Mouse (Mus musculus): ENCODE data around the gene Tmem242. TPM values are rescaled to one million over a fixed set of nuclear protein-coding genes. Genes with fewer than 3 reads are reported as not detected.
"Not testable (repeated sequence)": the region's sequence is repeated elsewhere in the genome, so short reads cannot be mapped to it uniquely, and the experiment has no call there.

The Tmem242 gene
- 10 to 100 TPM; 77.4 to 80.8 TPM for total RNA-seq (2021)
- long read RNA-seq, transcript Tmem242-201 (4 exons, 948 nt) = major isoform, 21 of 35 reads
- long read RNA-seq, partial matches to known transcripts = 12 of 35 reads
- long read RNA-seq, other reads (novel, unspliced or antisense) = 1 of 35 reads

GRCm38 (mm10) chr17:5440159-5440971, at the start of gene Tmem242:
TSS of gene Tmem242 (minus strand) at chr17:5440259.
- peak; percentile 82 to 95 for DNase-seq (ENCODE audit: low spot score in 2 of 2)

GRCm38 (mm10) chr17:5488156-5488555, 48.1 kb upstream of the Tmem242 start:
- DNase-seq (ENCODE audit: low spot score in 2 of 2) = no peak

GRCm38 (mm10) chr17:5484663-5485062, 44.6 kb upstream of the Tmem242 start:
- no peak for DNase-seq (ENCODE audit: low spot score in 2 of 2)

GRCm38 (mm10) chr17:5483456-5483855, 43.4 kb upstream of the Tmem242 start:
- no peak for DNase-seq (ENCODE audit: low spot score in 2 of 2)

GRCm38 (mm10) chr17:5475960-5476725, 36.1 kb upstream of the Tmem242 start:
- DNase-seq (ENCODE audit: low spot score in 2 of 2) = no peak

GRCm38 (mm10) chr17:5472268-5472667, 32.2 kb upstream of the Tmem242 start:
- DNase-seq (ENCODE audit: low spot score in 2 of 2) = no peak

GRCm38 (mm10) chr17:5467177-5467576, 27.1 kb upstream of the Tmem242 start:
- DNase-seq (ENCODE audit: low spot score in 2 of 2) = no peak

- DNase-seq (ENCODE audit: low spot score in 2 of 2) = no peak
Measured at GRCm38 (mm10) chr17:5466736-5467135, 26.7 kb upstream of the Tmem242 start.

GRCm38 (mm10) chr17:5463912-5464311, 23.9 kb upstream of the Tmem242 start:
- no peak for DNase-seq (ENCODE audit: low spot score in 2 of 2)

- DNase-seq (ENCODE audit: low spot score in 2 of 2) = no peak
Measured at GRCm38 (mm10) chr17:5453657-5454056, 13.6 kb upstream of the Tmem242 start.

- DNase-seq (ENCODE audit: low spot score in 2 of 2) = no peak
Measured at GRCm38 (mm10) chr17:5443751-5444150, 3.7 kb upstream of the Tmem242 start.

- no peak for DNase-seq (ENCODE audit: low spot score in 2 of 2)
Measured at GRCm38 (mm10) chr17:5443260-5443659, 3.2 kb upstream of the Tmem242 start.

- DNase-seq (ENCODE audit: low spot score in 2 of 2) = not testable (repeated sequence)
Measured at GRCm38 (mm10) chr17:5442403-5442802, 2.3 kb upstream of the Tmem242 start.

- no peak for DNase-seq (ENCODE audit: low spot score in 2 of 2)
Measured at GRCm38 (mm10) chr17:5439831-5440158, 264 bp downstream of the Tmem242 start.

GRCm38 (mm10) chr17:5429772-5430133, 10.3 kb downstream of the Tmem242 start:
- no peak for DNase-seq (ENCODE audit: low spot score in 2 of 2)

GRCm38 (mm10) chr17:5429090-5429771, 10.8 kb downstream of the Tmem242 start:
- peak; percentile 84 to 98 for DNase-seq (ENCODE audit: low spot score in 2 of 2)

GRCm38 (mm10) chr17:5425204-5425603, 14.9 kb downstream of the Tmem242 start:
- no peak for DNase-seq (ENCODE audit: low spot score in 2 of 2)

- DNase-seq (ENCODE audit: low spot score in 2 of 2) = no peak
Measured at GRCm38 (mm10) chr17:5424156-5424555, 15.9 kb downstream of the Tmem242 start.

GRCm38 (mm10) chr17:5421835-5422234, 18.2 kb downstream of the Tmem242 start:
- no peak for DNase-seq (ENCODE audit: low spot score in 2 of 2)

- no peak for DNase-seq (ENCODE audit: low spot score in 2 of 2)
Measured at GRCm38 (mm10) chr17:5419771-5420518, 20.1 kb downstream of the Tmem242 start.

- DNase-seq (ENCODE audit: low spot score in 2 of 2) = no peak
Measured at GRCm38 (mm10) chr17:5419056-5419455, 21.0 kb downstream of the Tmem242 start.
